Mouse (Mus musculus) myocyte (in vitro differentiated cells): Measurements from ENCODE around the gene Fbxw27.

Experiments
- CEBPB ChIP-seq: IDR thresholded peaks from 2 replicates; pipeline ENCODE4 v1.6.1; 2011; ENCODE audit warnings: mild to moderate bottlenecking, moderate library complexity; ENCODE audit not compliant: poor library complexity, insufficient read depth, severe bottlenecking
- E2F4 ChIP-seq: IDR thresholded peaks from one replicate; pipeline ENCODE4 v1.6.1; 2011; ENCODE audit warnings: mild to moderate bottlenecking, control low read depth, moderate library complexity; ENCODE audit not compliant: insufficient read depth
- MAX ChIP-seq: IDR thresholded peaks from one replicate; pipeline ENCODE4 v1.6.1; 2011; ENCODE audit warnings: low read depth, mild to moderate bottlenecking, control low read depth
- MYOG ChIP-seq, 3 experiments: IDR thresholded peaks; one replicate each; pipeline ENCODE4 v1.6.1; 2011; ENCODE audit warnings: control low read depth in 2 of 3, low read depth in 2 of 3, mild to moderate bottlenecking in 2 of 3; ENCODE audit not compliant: insufficient read length in 2 of 3, control insufficient read depth in 1 of 3, insufficient read depth in 1 of 3
- POLR2A ChIP-seq: IDR thresholded peaks from one replicate; pipeline ENCODE4 v1.6.1; 2011; ENCODE audit warnings: low read depth, mild to moderate bottlenecking, control low read depth, moderate library complexity; ENCODE audit not compliant: insufficient read length
- POLR2AphosphoS2 ChIP-seq: IDR thresholded peaks from one replicate; pipeline ENCODE4 v1.6.1; 2011; ENCODE audit warnings: low read depth, control low read depth; ENCODE audit not compliant: insufficient read length
- REST ChIP-seq: IDR thresholded peaks from one replicate; pipeline ENCODE4 v1.6.1; 2011; ENCODE audit warnings: mild to moderate bottlenecking, control low read depth, moderate library complexity; ENCODE audit not compliant: insufficient read depth, insufficient read length
- TCF12 ChIP-seq: IDR thresholded peaks from one replicate; pipeline ENCODE4 v1.6.1; 2011; ENCODE audit warnings: mild to moderate bottlenecking, control low read depth; ENCODE audit not compliant: poor library complexity, insufficient read depth, severe bottlenecking
- TCF3 ChIP-seq: IDR thresholded peaks from one replicate; pipeline ENCODE4 v1.6.1; 2011; ENCODE audit warnings: low read depth, control low read depth; ENCODE audit not compliant: insufficient read length
- USF1 ChIP-seq: IDR thresholded peaks from one replicate; pipeline ENCODE4 v1.6.1; 2011; ENCODE audit warnings: low read depth, mild to moderate bottlenecking, control low read depth, moderate library complexity

DNA sequence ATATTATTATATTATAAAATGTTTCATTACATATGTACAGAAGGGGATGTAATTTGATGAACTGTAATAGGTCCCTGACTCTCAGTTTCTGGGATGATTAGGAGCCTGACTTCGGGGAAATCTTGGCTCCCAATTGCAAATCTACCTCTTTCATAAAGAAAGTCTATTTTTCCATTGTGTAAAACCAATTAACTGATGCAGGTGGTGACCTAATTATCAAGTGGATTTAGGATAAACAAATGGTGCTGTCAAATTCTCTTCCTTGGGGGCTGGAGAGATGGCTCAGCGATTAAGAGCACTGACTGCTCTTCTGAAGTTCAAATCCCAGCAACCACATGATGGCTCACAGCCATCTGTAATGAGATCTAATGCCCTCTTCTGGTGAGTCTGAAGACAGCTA is 5.3 kb upstream of the Fbxw27 start:
- no peak for TF ChIP-seq USF1
- TF ChIP-seq E2F4 = no peak
- TF ChIP-seq POLR2A = no peak
- TF ChIP-seq POLR2AphosphoS2 = no peak
- no peak for TF ChIP-seq MYOG (IDR thresholded peaks at IDR 0.05; ENCODE audit: control insufficient read depth in 1 of 3, insufficient read depth in 1 of 3, insufficient read length in 2 of 3, low read depth in 2 of 3)
- no peak for TF ChIP-seq REST
- no peak for TF ChIP-seq MAX
- no peak for TF ChIP-seq TCF12
- TF ChIP-seq TCF3 = no peak
- TF ChIP-seq CEBPB = no peak
